Mouse (Mus musculus): ENCODE measurements at regions not wholly inside any gene's neighbourhood (a gene's known extent, or its start where the extent isn't known, plus 50 kb on each side); places are given as distances from the start of the nearest gene placed in this dataset.

GRCm38 (mm10) chr13:70369647-70370046, 267.8 kb downstream of the Ice1 start:
- Histone ChIP-seq H3K9ac (no peak overlapping the region), H3K9me3 (no peaks in the 10 kb centered on the region), H3K4me3 (replicated peaks) (no peak overlapping the region), H3K27me3 (replicated peaks) (no peaks in the 10 kb centered on the region), H3K27ac (no peak overlapping the region), H3K36me3 (no peaks in the 10 kb centered on the region), H3K4me1 (replicated peaks) (no peaks in the 10 kb centered on the region), H3K4me2 (replicated peaks) (no peak overlapping the region)
- no peak for ATAC-seq
- WGBS: 72% methylated on average over 2 of the region's 2 CpGs

- Histone ChIP-seq H3K4me2 (replicated peaks) (no peak overlapping the region), H3K9ac (no peak overlapping the region), H3K36me3 (no peaks in the 10 kb centered on the region), H3K9me3 (no peaks in the 10 kb centered on the region), H3K4me3 (replicated peaks) (no peak overlapping the region), H3K27me3 (replicated peaks) (no peaks in the 10 kb centered on the region), H3K4me1 (replicated peaks) (no peaks in the 10 kb centered on the region), H3K27ac (no peak overlapping the region)
- ATAC-seq: no peak
- WGBS: 61% methylated on average over 6 of the region's 6 CpGs
Measured at GRCm38 (mm10) chr13:70380772-70381171, 256.7 kb downstream of the Ice1 start.

- WGBS: 65% methylated on average over 8 of the region's 8 CpGs
Measured at GRCm38 (mm10) chr13:70385292-70385691, 252.1 kb downstream of the Ice1 start.

GRCm38 (mm10) chr13:70412788-70413187, 224.6 kb downstream of the Ice1 start:
- no peak for ATAC-seq
- Histone ChIP-seq H3K27ac (no peak overlapping the region), H3K27me3 (replicated peaks) (no peaks in the 10 kb centered on the region), H3K9me3 (no peaks in the 10 kb centered on the region), H3K4me2 (replicated peaks) (no peak overlapping the region), H3K4me1 (replicated peaks) (no peaks in the 10 kb centered on the region), H3K4me3 (replicated peaks) (no peak overlapping the region), H3K36me3 (no peaks in the 10 kb centered on the region), H3K9ac (no peak overlapping the region)
- 83% methylated on average over 1 of the region's 1 CpGs for WGBS

More at GRCm38 (mm10) chr13:70385292-70385691, 252.1 kb downstream of the Ice1 start:
- no peaks in the 10 kb centered on the region for H3K27me3 ChIP-seq (replicated peaks)
- no peak overlapping the region for H3K27ac ChIP-seq
- ATAC-seq: no peak
- no peaks in the 10 kb centered on the region for H3K36me3 ChIP-seq
- H3K4me2 ChIP-seq (replicated peaks): no peak overlapping the region
- H3K9ac ChIP-seq: no peak overlapping the region
- no peaks in the 10 kb centered on the region for H3K9me3 ChIP-seq
- H3K4me1 ChIP-seq (replicated peaks): no peaks in the 10 kb centered on the region
- H3K4me3 ChIP-seq (replicated peaks): no peak overlapping the region

- no peak overlapping the region for H3K9ac ChIP-seq
- no peaks in the 10 kb centered on the region for H3K27me3 ChIP-seq (replicated peaks)
- H3K4me1 ChIP-seq (replicated peaks): no peaks in the 10 kb centered on the region
- H3K27ac ChIP-seq: no peak overlapping the region
- H3K4me2 ChIP-seq (replicated peaks): no peak overlapping the region
- no peaks in the 10 kb centered on the region for H3K36me3 ChIP-seq
- H3K4me3 ChIP-seq (replicated peaks): no peak overlapping the region
- H3K9me3 ChIP-seq: no peaks in the 10 kb centered on the region
- 82% methylated on average over 2 of the region's 2 CpGs for WGBS
- no peak for ATAC-seq
Measured at GRCm38 (mm10) chr13:70418156-70418555, 219.3 kb downstream of the Ice1 start.

GRCm38 (mm10) chr13:70439419-70439818, 198.0 kb downstream of the Ice1 start:
- Histone ChIP-seq H3K9ac (no peak overlapping the region), H3K36me3 (no peaks in the 10 kb centered on the region), H3K4me1 (replicated peaks) (no peaks in the 10 kb centered on the region), H3K27me3 (replicated peaks) (no peaks in the 10 kb centered on the region), H3K27ac (no peak overlapping the region), H3K4me3 (replicated peaks) (no peak overlapping the region), H3K9me3 (no peaks in the 10 kb centered on the region), H3K4me2 (replicated peaks) (no peak overlapping the region)
- 44% methylated on average over 1 of the region's 1 CpGs for WGBS
- no peak for ATAC-seq

- WGBS: 75% methylated on average over 4 of the region's 4 CpGs
- no peaks in the 10 kb centered on the region for H3K9me3 ChIP-seq
- no peaks in the 10 kb centered on the region for H3K36me3 ChIP-seq
- H3K27ac ChIP-seq: no peak overlapping the region
- H3K4me3 ChIP-seq (replicated peaks): no peak overlapping the region
- H3K27me3 ChIP-seq (replicated peaks): no peaks in the 10 kb centered on the region
- no peak overlapping the region for H3K9ac ChIP-seq
- no peak for ATAC-seq
- H3K4me2 ChIP-seq (replicated peaks): no peak overlapping the region
- no peaks in the 10 kb centered on the region for H3K4me1 ChIP-seq (replicated peaks)
Measured at GRCm38 (mm10) chr13:70446940-70447339, 190.5 kb downstream of the Ice1 start.

- ATAC-seq: no peak
- WGBS: 65% methylated on average over 4 of the region's 4 CpGs
- no peak overlapping the region for H3K4me3 ChIP-seq (replicated peaks)
- no peaks in the 10 kb centered on the region for H3K27me3 ChIP-seq (replicated peaks)
- H3K36me3 ChIP-seq: no peaks in the 10 kb centered on the region
- H3K9ac ChIP-seq: no peak overlapping the region
- H3K4me1 ChIP-seq (replicated peaks): no peaks in the 10 kb centered on the region
- no peak overlapping the region for H3K27ac ChIP-seq
- no peak overlapping the region for H3K4me2 ChIP-seq (replicated peaks)
- no peaks in the 10 kb centered on the region for H3K9me3 ChIP-seq
Measured at GRCm38 (mm10) chr13:70454592-70455390, 182.6 kb downstream of the Ice1 start.

GRCm38 (mm10) chr13:70458406-70458805, 179.0 kb downstream of the Ice1 start:
- Histone ChIP-seq H3K27me3 (replicated peaks) (no peaks in the 10 kb centered on the region), H3K36me3 (no peaks in the 10 kb centered on the region), H3K9me3 (no peaks in the 10 kb centered on the region), H3K9ac (no peak overlapping the region), H3K27ac (no peak overlapping the region), H3K4me3 (replicated peaks) (no peak overlapping the region), H3K4me2 (replicated peaks) (no peak overlapping the region), H3K4me1 (replicated peaks) (no peaks in the 10 kb centered on the region)
- ATAC-seq: no peak
- 65% methylated on average over 3 of the region's 3 CpGs for WGBS

GRCm38 (mm10) chr13:70464996-70465395, 172.4 kb downstream of the Ice1 start:
- Histone ChIP-seq H3K27me3 (replicated peaks) (no peaks in the 10 kb centered on the region), H3K27ac (no peak overlapping the region), H3K9me3 (no peaks in the 10 kb centered on the region), H3K36me3 (no peaks in the 10 kb centered on the region), H3K4me1 (replicated peaks) (no peaks in the 10 kb centered on the region), H3K4me3 (replicated peaks) (no peak overlapping the region), H3K9ac (no peak overlapping the region), H3K4me2 (replicated peaks) (no peak overlapping the region)
- WGBS: 79% methylated on average over 5 of the region's 5 CpGs
- no peak for ATAC-seq

GRCm38 (mm10) chr13:70474746-70475145, 162.7 kb downstream of the Ice1 start:
- WGBS: 86% methylated on average over 4 of the region's 4 CpGs
- H3K36me3 ChIP-seq: no peaks in the 10 kb centered on the region
- ATAC-seq: no peak

GRCm38 (mm10) chr13:70475366-70475765, 162.1 kb downstream of the Ice1 start:
- H3K9me3 ChIP-seq: no peaks in the 10 kb centered on the region
- 54% methylated on average over 2 of the region's 2 CpGs for WGBS
- no peak overlapping the region for H3K4me2 ChIP-seq (replicated peaks)
- H3K36me3 ChIP-seq: no peaks in the 10 kb centered on the region
- no peak overlapping the region for H3K27ac ChIP-seq
- H3K9ac ChIP-seq: no peak overlapping the region
- no peak for ATAC-seq
- no peaks in the 10 kb centered on the region for H3K4me1 ChIP-seq (replicated peaks)
- no peaks in the 10 kb centered on the region for H3K27me3 ChIP-seq (replicated peaks)
- H3K4me3 ChIP-seq (replicated peaks): no peak overlapping the region

More at GRCm38 (mm10) chr13:70474746-70475145, 162.7 kb downstream of the Ice1 start:
- Histone ChIP-seq H3K9me3 (no peaks in the 10 kb centered on the region), H3K4me1 (replicated peaks) (no peaks in the 10 kb centered on the region), H3K4me3 (replicated peaks) (no peak overlapping the region), H3K27ac (no peak overlapping the region), H3K4me2 (replicated peaks) (no peak overlapping the region), H3K27me3 (replicated peaks) (no peaks in the 10 kb centered on the region), H3K9ac (no peak overlapping the region)

- Histone ChIP-seq H3K4me2 (replicated peaks) (no peak overlapping the region), H3K4me3 (replicated peaks) (no peak overlapping the region), H3K4me1 (replicated peaks) (no peaks in the 10 kb centered on the region), H3K9ac (no peak overlapping the region), H3K36me3 (no peaks in the 10 kb centered on the region), H3K9me3 (no peaks in the 10 kb centered on the region), H3K27me3 (replicated peaks) (no peaks in the 10 kb centered on the region), H3K27ac (no peak overlapping the region)
- 51% methylated on average over 4 of the region's 4 CpGs for WGBS
- ATAC-seq: no peak
Measured at GRCm38 (mm10) chr13:70499302-70499701, 138.1 kb downstream of the Ice1 start.

All from intestine, embryonic 15.5 days (tissue).